Mouse (Mus musculus) forebrain, postnatal 0 days (tissue): ENCODE results near the gene Edrf1. TPM values are rescaled to one million over a fixed set of nuclear protein-coding genes. Genes with fewer than 3 reads are reported as not detected.

Experiments used
- ATAC-seq: fragments of 200-750 bp; cut with Nextera tagmentation; 2 replicates; pipeline ENCODE4 v1.8.0; 2017; ENCODE audit warnings: mild to moderate bottlenecking, moderate library complexity
- DNase-seq: peaks from one replicate; pipeline ENCODE4 v3.0.0-alpha.2; 2015
- H3K27ac ChIP-seq: fragments of 300-500 bp; sonication (generic); 2 replicates; pipeline ENCODE4 v1.5.1; 2014; ENCODE audit warnings: low read depth, mild to moderate bottlenecking, antibody characterized with exemption, low read length, moderate library complexity, mixed read lengths
- H3K27me3 ChIP-seq: fragments of 300-500 bp; sonication (generic); 2 replicates; pipeline ENCODE4 v1.6.1; 2014; ENCODE audit warnings: mild to moderate bottlenecking, low read length, mixed read lengths; ENCODE audit not compliant: insufficient read depth
- H3K36me3 ChIP-seq: fragments of 300-500 bp; sonication (generic); 2 replicates; pipeline ENCODE4 v1.6.1; 2014; ENCODE audit warnings: mild to moderate bottlenecking, moderate library complexity; ENCODE audit not compliant: insufficient read depth
- H3K4me1 ChIP-seq: fragments of 300-500 bp; sonication (generic); 2 replicates; pipeline ENCODE4 v1.6.1; 2014; ENCODE audit warnings: antibody characterized with exemption; ENCODE audit not compliant: insufficient read depth
- H3K4me2 ChIP-seq: fragments of 300-500 bp; sonication (generic); 2 replicates; pipeline ENCODE4 v1.6.1; 2014; ENCODE audit warnings: low read depth, mild to moderate bottlenecking, moderate library complexity
- H3K4me3 ChIP-seq: fragments of 300-500 bp; sonication (generic); 2 replicates; pipeline ENCODE4 v1.5.1; 2014; ENCODE audit warnings: low read depth, low read length, mixed read lengths
- H3K9ac ChIP-seq: fragments of 300-500 bp; sonication (generic); 2 replicates; pipeline ENCODE4 v1.6.1; 2014; ENCODE audit warnings: mild to moderate bottlenecking
- H3K9me3 ChIP-seq: fragments of 300-500 bp; sonication (generic); 2 replicates; pipeline ENCODE4 v1.6.1; 2016; ENCODE audit warnings: low read length
- CTCF ChIP-seq: sonication (generic); IDR thresholded peaks from 2 replicates; pipeline ENCODE4 v1.5.1; 2016; ENCODE audit warnings: antibody characterized with exemption, control low read depth, low read depth
- WGBS: fragments of 180-500 bp; shearing (Covaris S2); extraction: QIAGEN DNeasy Blood & Tissue Kit; methylation state at CpG from one replicate; pipeline ENCODE4 v1.1.7; 2014; 5-methylcytosine and 5-hydroxymethylcytosine counted together
- polyA plus RNA-seq: library from polyadenylated mRNA; unstranded; fragments of >200 nt; fragmentation: Nextera tagmentation; extraction: Ambion mirVana; gene quantifications from 2 replicates; pipeline ENCODE4 v1.2.1, GENCODE M21; 2015
- total RNA-seq: library from RNA; depleted of rRNA; stranded (reverse); fragments of >200 nt; gene quantifications from 2 replicates; pipeline ENCODE4 v1.2.3, GENCODE M21; 2014; rRNA removed

Edrf1 gene
- total RNA-seq (27.8 and 29.5 TPM in 2 replicates), polyA plus RNA-seq (5.8 and 10.5 TPM in 2 replicates)

GRCm38 (mm10) chr7:133637361-133638305 lies at the start of gene Edrf1:
Gene Edrf1 (plus strand): TSS chr7:133637543.
- peak within 1 kb of the TSS; percentile 86 for H3K4me3 ChIP-seq
- ATAC-seq (peak; percentile 97), DNase-seq (peak; percentile 98)
- peak; percentile 5; the same call in 1 of the 2 replicates for TF ChIP-seq CTCF
- H3K4me2 ChIP-seq = peak within 1 kb of the TSS; percentile 81
- peaks cover 20% of the 10 kb centered on the region for H3K36me3 ChIP-seq
- peak within 1 kb of the TSS; percentile 85 for H3K27ac ChIP-seq
- no peaks in the 10 kb centered on the region for H3K9me3 ChIP-seq
- under 1% methylated on average over 77 of the region's 81 CpGs for WGBS
- H3K4me1 ChIP-seq = no peaks in the 10 kb centered on the region
- no peaks in the 10 kb centered on the region for H3K27me3 ChIP-seq
- peak within 1 kb of the TSS; percentile 86 for H3K9ac ChIP-seq

GRCm38 (mm10) chr7:133591750-133592149 lies 45.6 kb upstream of the Edrf1 start:
- Histone ChIP-seq H3K27ac (no peak overlapping the region), H3K4me2 (no peak overlapping the region), H3K9ac (no peak overlapping the region), H3K27me3 (no peaks in the 10 kb centered on the region), H3K9me3 (no peaks in the 10 kb centered on the region), H3K4me1 (no peaks in the 10 kb centered on the region), H3K4me3 (no peak overlapping the region), H3K36me3 (no peaks in the 10 kb centered on the region)
- TF ChIP-seq CTCF = no peak
- DNase-seq (no peak), ATAC-seq (no peak)
- 83% methylated on average over 1 of the region's 1 CpGs for WGBS

DNA sequence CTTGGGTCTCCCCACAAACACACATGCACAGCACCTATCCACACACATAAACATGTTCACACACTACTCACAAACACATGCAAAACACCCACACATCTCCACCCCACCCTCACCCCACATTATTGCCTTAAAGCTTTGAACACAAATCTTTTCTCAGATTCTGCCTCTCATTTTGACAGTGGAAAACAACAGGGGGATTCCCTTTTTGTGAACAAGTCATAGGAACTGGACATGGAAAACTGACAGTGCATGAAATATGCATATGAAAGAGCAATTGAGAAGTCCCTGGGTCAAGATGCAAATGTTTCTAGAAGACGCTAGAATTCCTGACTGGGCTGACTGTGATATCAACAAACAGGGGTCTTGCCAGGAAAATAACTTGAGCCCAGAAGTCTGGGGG lies 36.8 kb upstream of the Edrf1 start:
- Histone ChIP-seq H3K27me3 (no peaks in the 10 kb centered on the region), H3K4me3 (no peak overlapping the region), H3K9me3 (no peaks in the 10 kb centered on the region), H3K4me2 (no peak overlapping the region), H3K36me3 (no peaks in the 10 kb centered on the region), H3K27ac (no peak overlapping the region), H3K4me1 (no peaks in the 10 kb centered on the region), H3K9ac (no peak overlapping the region)
- 38% methylated on average over 1 of the region's 1 CpGs for WGBS
- no peak for ATAC-seq
- no peak for DNase-seq
- no peak for TF ChIP-seq CTCF

DNA sequence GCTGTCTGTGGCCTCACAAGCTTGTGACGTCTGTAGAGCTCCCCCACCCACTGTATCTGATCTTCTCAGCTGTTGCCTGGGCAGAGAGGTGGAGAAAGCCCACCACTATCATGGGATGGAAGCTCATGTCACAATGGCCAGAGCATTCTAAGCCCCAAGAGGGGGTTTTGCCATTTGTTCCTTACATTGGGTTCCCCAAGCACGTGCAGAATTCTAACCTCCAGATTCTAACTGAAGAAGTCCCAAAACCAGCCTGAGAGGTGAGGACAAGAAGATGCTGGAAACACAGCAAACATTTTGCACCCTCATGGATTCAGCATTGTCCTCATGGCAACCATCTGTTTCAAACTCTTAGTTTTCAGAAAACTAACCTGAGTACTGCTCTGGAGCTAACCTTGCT lies 35.3 kb upstream of the Edrf1 start, which contains the start of gene Tex36:
Tex36 (minus strand) TSS at position 101 of the 400 bp plus-strand sequence.
- no peak for TF ChIP-seq CTCF
- no peaks in the 10 kb centered on the region for H3K9me3 ChIP-seq
- DNase-seq = no peak
- no peak within 1 kb of the TSS for H3K27ac ChIP-seq
- H3K4me1 ChIP-seq = no peaks in the 10 kb centered on the region; the same call in 1 of the 2 replicates
- no peak within 1 kb of the TSS for H3K4me2 ChIP-seq
- no peak within 1 kb of the TSS for H3K9ac ChIP-seq
- no peak within 1 kb of the TSS for H3K4me3 ChIP-seq
- WGBS = 60% methylated on average over 2 of the region's 2 CpGs
- H3K36me3 ChIP-seq = no peaks in the 10 kb centered on the region
- no peak for ATAC-seq
- H3K27me3 ChIP-seq = no peaks in the 10 kb centered on the region

DNA sequence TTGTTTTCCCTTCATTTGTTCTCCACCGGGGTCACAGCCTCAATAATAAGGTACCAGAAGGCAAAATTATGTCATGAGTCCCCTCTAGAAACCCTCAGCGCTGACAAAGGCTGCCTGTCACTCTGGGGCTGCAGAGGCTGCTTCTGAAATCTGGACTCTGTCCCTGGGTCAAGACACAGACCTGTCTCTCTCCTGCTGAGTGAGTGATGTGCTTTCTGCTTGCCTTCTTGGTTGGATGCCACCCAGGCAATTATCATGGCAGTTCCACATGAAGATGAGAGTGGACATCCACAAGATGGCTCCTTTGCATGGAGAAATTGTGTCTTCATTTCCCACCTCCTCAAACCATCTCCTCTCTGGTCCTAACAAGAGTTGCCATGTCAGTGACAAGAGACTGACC lies 34.2 kb upstream of the Edrf1 start:
- DNase-seq (no peak), ATAC-seq (no peak)
- Histone ChIP-seq H3K4me3 (no peak overlapping the region), H3K27me3 (no peaks in the 10 kb centered on the region), H3K9me3 (no peaks in the 10 kb centered on the region), H3K4me1 (peaks cover 4% of the 10 kb centered on the region), H3K4me2 (no peak overlapping the region), H3K36me3 (no peaks in the 10 kb centered on the region), H3K27ac (no peak overlapping the region), H3K9ac (no peak overlapping the region)
- 78% methylated on average over 2 of the region's 2 CpGs for WGBS
- no peak for TF ChIP-seq CTCF

DNA sequence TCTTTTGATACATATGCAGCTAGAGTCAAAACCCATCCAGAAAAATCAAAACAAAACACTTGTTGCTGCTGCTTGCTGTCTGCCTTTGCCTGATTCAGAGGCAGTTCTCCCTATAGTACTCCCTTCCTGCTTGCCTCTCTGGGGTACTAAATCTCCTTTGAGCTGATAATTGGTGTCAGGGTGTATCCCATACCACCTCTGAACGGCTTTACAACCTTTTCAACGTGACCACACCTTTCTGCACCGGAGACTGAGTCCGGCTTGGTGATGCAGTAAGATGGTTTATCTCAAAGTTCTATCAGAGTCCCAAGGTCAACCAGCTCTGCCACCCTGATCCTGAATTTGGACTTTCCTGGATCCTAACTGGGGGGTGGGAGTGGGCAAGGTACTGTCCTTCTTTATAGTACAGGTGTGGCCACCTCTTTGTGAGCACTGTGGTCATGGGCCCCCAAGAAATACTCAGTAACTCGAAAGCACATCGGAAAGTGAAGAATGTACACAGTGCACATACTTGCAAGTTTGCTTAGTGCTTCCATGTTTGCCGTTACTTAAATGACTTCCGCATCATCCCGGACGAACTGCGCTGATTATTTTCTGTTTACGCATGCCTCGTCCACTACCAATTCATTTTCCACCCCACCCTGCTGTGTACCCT lies 32.8 kb upstream of the Edrf1 start:
- H3K4me3 ChIP-seq = no peak overlapping the region
- 83% methylated on average over 13 of the region's 13 CpGs for WGBS
- H3K4me2 ChIP-seq = no peak overlapping the region
- H3K9me3 ChIP-seq = no peaks in the 10 kb centered on the region
- DNase-seq (no peak), ATAC-seq (no peak)
- H3K9ac ChIP-seq = no peak overlapping the region
- H3K27ac ChIP-seq = no peak overlapping the region
- peaks cover 11% of the 10 kb centered on the region for H3K4me1 ChIP-seq
- no peaks in the 10 kb centered on the region for H3K27me3 ChIP-seq
- no peak for TF ChIP-seq CTCF
- H3K36me3 ChIP-seq = no peaks in the 10 kb centered on the region

GRCm38 (mm10) chr7:133607331-133607730 lies 30.0 kb upstream of the Edrf1 start:
- 46% methylated on average over 5 of the region's 5 CpGs for WGBS
- H3K9ac ChIP-seq = no peak overlapping the region
- peaks cover 15% of the 10 kb centered on the region for H3K4me1 ChIP-seq
- H3K4me2 ChIP-seq = no peak overlapping the region
- H3K27ac ChIP-seq = no peak overlapping the region
- no peak for ATAC-seq
- H3K9me3 ChIP-seq = no peaks in the 10 kb centered on the region
- H3K4me3 ChIP-seq = no peak overlapping the region
- H3K36me3 ChIP-seq = no peaks in the 10 kb centered on the region
- no peak for DNase-seq
- TF ChIP-seq CTCF = no peak
- H3K27me3 ChIP-seq = no peaks in the 10 kb centered on the region
